Mouse (Mus musculus) layer of hippocampus, postnatal 25 days (tissue): ENCODE measurements around the gene Sapcd2. TPM values are rescaled to one million over a fixed set of nuclear protein-coding genes. Genes with fewer than 3 reads are reported as not detected.

Experiments used
- DNase-seq, 2 experiments: peaks; one replicate each; pipeline ENCODE4 v3.0.0; 2022; ENCODE audit warnings: mixed read lengths in 2 of 2, low spot score in 1 of 2; ENCODE audit errors: extremely low spot score in 1 of 2
- total RNA-seq, 2 experiments: library from RNA; stranded (reverse); gene quantifications; 2 replicates each; pipeline ENCODE4 v1.2.3; 2021

The Sapcd2 gene
- total RNA-seq, 2 experiments from 2014 or later: 5.8 to 6.0 TPM

GRCm38 (mm10) chr2:25421896-25422295, 49.8 kb downstream of the Sapcd2 start:
- DNase-seq: peak in 1 of 2 experiments; percentile 61

DNA sequence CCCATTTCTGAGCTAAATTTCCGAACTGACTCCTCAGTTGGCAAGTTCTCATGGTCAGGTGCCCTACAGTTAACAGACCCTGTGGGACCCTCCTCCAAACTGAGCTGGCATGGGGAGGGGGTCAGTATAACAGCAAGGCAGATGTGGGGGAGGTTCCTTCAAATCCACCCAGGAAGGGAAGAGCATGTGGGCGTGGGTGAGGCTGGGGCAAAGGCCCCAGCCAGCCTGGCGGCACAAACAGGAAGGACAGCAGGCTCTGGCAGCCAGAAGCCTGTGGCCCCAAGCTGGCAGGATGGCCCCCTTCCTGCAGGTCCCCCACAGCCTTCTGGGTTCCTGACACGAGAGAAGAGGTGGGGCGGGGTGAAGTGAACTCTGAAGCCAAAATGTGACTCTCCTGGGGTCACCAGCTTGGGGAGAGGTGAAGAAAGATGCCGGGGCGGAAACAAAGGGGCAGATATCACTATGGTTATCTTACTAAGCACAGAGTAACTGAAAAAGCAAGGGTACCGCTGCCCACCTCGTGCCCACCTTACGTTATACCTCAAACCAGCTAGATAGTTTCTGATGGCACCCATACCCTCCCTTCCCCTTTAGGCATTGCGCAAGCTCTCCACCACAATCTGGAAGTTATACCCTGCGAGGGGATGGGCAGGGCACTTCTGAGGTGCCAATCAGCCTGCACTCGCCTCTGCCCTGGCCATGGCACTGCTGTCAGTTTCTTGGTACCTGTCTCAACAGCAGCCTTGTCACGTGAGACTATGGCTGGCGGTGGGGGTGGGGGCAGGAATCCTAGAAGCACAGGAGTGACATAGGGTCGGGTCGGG, 50.7 kb downstream of the Sapcd2 start, which contains the start of gene Fut7:
TSS of gene Fut7 (plus strand) at position 681 of the 824 bp plus-strand sequence.
- DNase-seq: no peak

DNA sequence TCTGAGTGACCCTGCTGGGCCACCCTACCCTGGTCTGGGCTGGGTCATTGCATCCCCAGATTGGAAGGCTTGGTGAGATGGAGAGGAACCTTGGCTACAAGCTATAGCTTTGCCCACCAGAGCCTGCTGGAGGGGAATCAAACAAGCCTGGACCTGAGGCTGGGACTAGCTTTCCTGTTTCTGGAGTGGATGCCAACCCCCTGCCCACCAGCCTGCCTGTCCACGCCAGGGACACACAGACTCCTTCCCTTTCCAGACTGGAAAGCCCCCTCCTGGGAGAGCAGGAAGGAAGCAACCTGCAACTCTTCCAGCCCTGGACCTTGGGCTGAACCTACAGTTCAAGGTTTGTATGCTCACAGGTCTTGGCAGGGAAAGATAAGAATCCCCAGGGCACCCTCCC, 51.5 kb downstream of the Sapcd2 start:
- DNase-seq: no peak

- no peak for DNase-seq
Observed at GRCm38 (mm10) chr2:25425481-25425880, 53.4 kb downstream of the Sapcd2 start.

DNA sequence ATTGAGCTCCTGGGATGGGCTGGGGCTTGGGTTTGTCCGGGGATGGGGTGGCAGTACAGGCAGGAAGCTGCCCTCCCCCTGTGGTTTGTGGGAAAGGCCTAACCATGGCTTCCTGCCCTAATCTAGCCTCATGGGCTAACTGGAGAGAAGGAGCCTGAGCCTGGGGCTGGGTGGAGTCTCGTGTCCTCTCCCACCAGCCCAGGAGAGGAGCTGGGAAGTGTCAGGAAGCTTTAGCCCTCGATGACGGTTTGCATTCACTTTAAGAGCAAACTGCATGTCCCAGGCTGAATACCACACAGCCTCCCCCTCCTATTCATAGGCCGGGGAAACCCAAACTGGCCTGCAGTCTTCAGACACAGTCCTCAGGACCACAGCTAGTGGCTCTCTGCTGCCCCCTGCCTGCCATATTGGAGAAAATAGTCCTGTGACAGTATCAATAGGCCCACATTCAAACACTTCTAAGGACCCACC, 54.6 kb downstream of the Sapcd2 start:
- DNase-seq: peak; percentile 59 to 82

DNA sequence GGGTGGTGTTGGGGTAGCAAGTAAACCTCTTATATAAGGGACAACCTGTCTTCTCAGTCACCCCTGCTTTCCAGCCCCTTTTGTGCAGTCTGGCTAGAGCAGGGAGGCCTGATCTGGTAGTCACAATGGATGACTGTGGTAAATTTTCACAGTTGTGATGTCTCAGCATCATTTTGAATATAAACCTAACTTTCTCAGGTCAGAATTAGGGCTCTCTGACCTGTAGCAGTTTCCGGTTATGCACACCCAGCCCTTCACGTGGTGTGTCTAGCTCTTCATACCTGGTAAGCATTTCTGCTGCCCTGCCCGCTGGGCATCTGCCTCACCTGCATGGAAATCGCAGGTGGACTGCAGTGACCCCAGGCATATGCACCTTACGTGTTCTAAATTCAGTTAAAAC, 55.1 kb downstream of the Sapcd2 start:
- DNase-seq: no peak

Other genes with a start within 250 kb of the Sapcd2 start
- 10 to 100 TPM; 27.5 to 35.7 TPM for gene Nrarp, start 191.6 kb upstream of the Sapcd2 start, total RNA-seq
- gene Tor4a, start 175.4 kb upstream of the Sapcd2 start, total RNA-seq: 1 to 10 TPM; 1.5 TPM
- 10 to 100 TPM; 55.8 to 58.9 TPM for gene Nelfb, start 160.8 kb upstream of the Sapcd2 start, total RNA-seq
- under 1 TPM in 1 of 2 experiments, not detected in 1; 0.32 TPM for gene Stpg3, start 157.7 kb upstream of the Sapcd2 start, total RNA-seq
- gene Fam166a, start 153.6 kb upstream of the Sapcd2 start, total RNA-seq: under 1 TPM in 1 of 2 experiments, not detected in 1; 0.59 TPM
- gene Tubb4b, start 147.6 kb upstream of the Sapcd2 start, total RNA-seq: 100 to 1,000 TPM; 330 to 361 TPM
- not detected for gene Slc34a3, start 138.0 kb upstream of the Sapcd2 start, total RNA-seq
- gene Rnf224, start 135.5 kb upstream of the Sapcd2 start, total RNA-seq: not detected
- gene Rnf208, start 130.1 kb upstream of the Sapcd2 start, total RNA-seq: 100 to 1,000 TPM; 230 to 231 TPM
- under 1 TPM in 1 of 2 experiments, not detected in 1; 0.79 TPM for gene Cysrt1, start 129.9 kb upstream of the Sapcd2 start, total RNA-seq
- gene AL732309.1, start 125.5 kb upstream of the Sapcd2 start, total RNA-seq: 1 to 10 TPM; 3.3 to 5.2 TPM
- 10 to 100 TPM; 38.1 to 40.5 TPM for gene Tmem203, start 116.9 kb upstream of the Sapcd2 start, total RNA-seq
- gene Tprn, start 109.7 kb upstream of the Sapcd2 start, total RNA-seq: 10 to 100 TPM; 27.0 to 29.4 TPM
- 10 to 100 TPM; 69.2 to 71.6 TPM for gene Ssna1, start 99.9 kb upstream of the Sapcd2 start, total RNA-seq
- 10 to 100 TPM; 85.1 to 86.5 TPM for gene Anapc2, start 99.8 kb upstream of the Sapcd2 start, total RNA-seq
- gene Tmem210, start 84.2 kb upstream of the Sapcd2 start, total RNA-seq: not detected
- not detected for gene Lrrc26, start 82.4 kb upstream of the Sapcd2 start, total RNA-seq
- gene Grin1, start 53.1 kb upstream of the Sapcd2 start, total RNA-seq: 100 to 1,000 TPM; 405 to 487 TPM
- 10 to 100 TPM; 53.7 to 56.1 TPM for gene Man1b1, start 40.0 kb upstream of the Sapcd2 start, total RNA-seq
- 10 to 100 TPM; 30.7 to 31.7 TPM for gene Dpp7, start 16.0 kb upstream of the Sapcd2 start, total RNA-seq
- gene Uap1l1, start 6.6 kb upstream of the Sapcd2 start, total RNA-seq: 10 to 100 TPM; 14.2 to 14.3 TPM
- gene Entpd2, start 23.6 kb downstream of the Sapcd2 start, total RNA-seq: 10 to 100 TPM; 15.3 to 18.0 TPM
- gene Npdc1, start 27.0 kb downstream of the Sapcd2 start, total RNA-seq: 100 to 1,000 TPM; 427 to 450 TPM
- gene Fut7, start 50.9 kb downstream of the Sapcd2 start, total RNA-seq: under 1 TPM; 0.12 to 0.49 TPM
- 100 to 1,000 TPM; 160 to 172 TPM for gene Abca2, start 56.4 kb downstream of the Sapcd2 start, total RNA-seq
- under 1 TPM; 0.47 to 0.73 TPM for gene Clic3, start 84.5 kb downstream of the Sapcd2 start, total RNA-seq
- 10 to 100 TPM; 56.6 to 58.9 TPM for gene Paxx, start 88.8 kb downstream of the Sapcd2 start, total RNA-seq
- 100 to 1,000 TPM; 329 to 404 TPM for gene Ptgds, start 97.7 kb downstream of the Sapcd2 start, total RNA-seq
- not detected for gene Lcn12, start 121.6 kb downstream of the Sapcd2 start, total RNA-seq
- gene Fbxw5, start 128.4 kb downstream of the Sapcd2 start, total RNA-seq: 100 to 1,000 TPM; 114 to 131 TPM
- gene C8g, start 129.4 kb downstream of the Sapcd2 start, total RNA-seq: 1 to 10 TPM in 1 of 2 experiments, under 1 TPM in 1; 0.87 to 1.1 TPM
- 10 to 100 TPM in 1 of 2 experiments, 1 to 10 TPM in 1; 9.5 to 10.5 TPM for gene Traf2, start 174.6 kb downstream of the Sapcd2 start, total RNA-seq
- gene Edf1, start 185.5 kb downstream of the Sapcd2 start, total RNA-seq: 100 to 1,000 TPM; 211 to 232 TPM
- gene Mamdc4, start 202.5 kb downstream of the Sapcd2 start, total RNA-seq: 1 to 10 TPM; 1.9 to 2.3 TPM
- gene Phpt1, start 202.9 kb downstream of the Sapcd2 start, total RNA-seq: 10 to 100 TPM; 67.9 to 75.4 TPM
- gene Ajm1, start 209.4 kb downstream of the Sapcd2 start, total RNA-seq: 100 to 1,000 TPM; 104 to 117 TPM
- gene Rabl6, start 236.2 kb downstream of the Sapcd2 start, total RNA-seq: 100 to 1,000 TPM; 128 to 145 TPM
- not detected for gene Ccdc183, start 245.4 kb downstream of the Sapcd2 start, total RNA-seq
- 10 to 100 TPM; 21.3 to 24.7 TPM for gene Tmem141, start 249.7 kb downstream of the Sapcd2 start, total RNA-seq